Mouse (Mus musculus): Measurements from ENCODE around the gene Spz1. TPM values are rescaled to one million over a fixed set of nuclear protein-coding genes. Genes with fewer than 3 reads are reported as not detected.

Spz1 gene
- total RNA-seq, 2 experiments from 2014 or later, result not detected

- DNase-seq, result no peak
Measured at GRCm38 (mm10) chr13:92578210-92578609, 2.2 kb upstream of the Spz1 start.

GRCm38 (mm10) chr13:92576688-92577087 lies 716 bp upstream of the Spz1 start:
- no peak for DNase-seq

- peak; percentile 12 to 31 for DNase-seq
Measured at GRCm38 (mm10) chr13:92559429-92559828, 16.5 kb downstream of the Spz1 start.

GRCm38 (mm10) chr13:92557229-92557628 lies 18.7 kb downstream of the Spz1 start:
- no peak for DNase-seq

- no peak for DNase-seq
Measured at GRCm38 (mm10) chr13:92556458-92557126, 19.4 kb downstream of the Spz1 start.

- no peak for DNase-seq
Measured at GRCm38 (mm10) chr13:92547093-92547492, 28.9 kb downstream of the Spz1 start.

- no peak for DNase-seq
Measured at GRCm38 (mm10) chr13:92540997-92541396, 35.0 kb downstream of the Spz1 start.

GRCm38 (mm10) chr13:92539126-92539525 lies 36.8 kb downstream of the Spz1 start:
- DNase-seq, result no peak

- DNase-seq, result no peak
Measured at GRCm38 (mm10) chr13:92533801-92534200, 42.2 kb downstream of the Spz1 start.

GRCm38 (mm10) chr13:92532216-92532615 lies 43.8 kb downstream of the Spz1 start:
- no peak for DNase-seq

- no peak for DNase-seq
Measured at GRCm38 (mm10) chr13:92531237-92531636, 44.7 kb downstream of the Spz1 start.

- peak; percentile 96 to 97 for DNase-seq
Measured at GRCm38 (mm10) chr13:92530721-92531211, 45.2 kb downstream of the Spz1 start, which contains the start of gene Zfyve16. Gene Zfyve16 (minus strand): TSS chr13:92530868.

GRCm38 (mm10) chr13:92529828-92530720 lies 45.9 kb downstream of the Spz1 start:
- no peak for DNase-seq

Other genes starting within 250 kb of the Spz1 start
- 1 to 10 TPM; 1.6 to 1.7 TPM for gene Dhfr, start 221.4 kb downstream of the Spz1 start, total RNA-seq (2021)
- gene Msh3, start 221.2 kb downstream of the Spz1 start, total RNA-seq (2021), result 10 to 100 TPM; 21.8 to 25.7 TPM
- 10 to 100 TPM; 12.8 to 14.2 TPM for gene Ankrd34b, start 150.3 kb downstream of the Spz1 start, total RNA-seq (2021)
- 10 to 100 TPM in 1 of 2 experiments, 1 to 10 TPM in 1; 9.3 to 10.6 TPM for gene Fam151b, start 92.2 kb downstream of the Spz1 start, total RNA-seq (2021)
- 10 to 100 TPM; 17.4 to 18.7 TPM for gene Zfyve16, start 45.3 kb downstream of the Spz1 start, total RNA-seq (2021)
- 10 to 100 TPM; 71.8 to 73.6 TPM for gene Serinc5, start 34.9 kb upstream of the Spz1 start, total RNA-seq (2021)
- 10 to 100 TPM; 17.3 to 21.4 TPM for gene Thbs4, start 218.6 kb upstream of the Spz1 start, total RNA-seq (2021)

All from layer of hippocampus, postnatal 36 days (tissue).